Mouse (Mus musculus) bone marrow macrophage, adult 2 months (primary cell): ENCODE measurements at regions not wholly inside any gene's neighbourhood (a gene's known extent, or its start where the extent isn't known, plus 50 kb on each side); places are given as distances from the start of the nearest gene placed in this dataset.

Source experiments
- CTCF ChIP-seq: IDR thresholded peaks from 2 replicates; pipeline ENCODE4 v1.5.1; 2012; ENCODE audit warnings: low read depth, mild to moderate bottlenecking, low read length, moderate library complexity
- POLR2A ChIP-seq: IDR thresholded peaks from 2 replicates; pipeline ENCODE4 v1.6.1; 2012; ENCODE audit warnings: mild to moderate bottlenecking, low read depth, low read length, borderline replicate concordance

- TF ChIP-seq CTCF (no peak), POLR2A (no peak)
Observed at GRCm38 (mm10) chr16:24118487-24118886, 129.8 kb upstream of the Bcl6 start.
